Mouse (Mus musculus): Measurements from ENCODE around the gene Nisch. TPM values are rescaled to one million over a fixed set of nuclear protein-coding genes. Genes with fewer than 3 reads are reported as not detected.

The Nisch gene
- total RNA-seq, 2 experiments from 2014 or later = 257 to 319 TPM

DNA sequence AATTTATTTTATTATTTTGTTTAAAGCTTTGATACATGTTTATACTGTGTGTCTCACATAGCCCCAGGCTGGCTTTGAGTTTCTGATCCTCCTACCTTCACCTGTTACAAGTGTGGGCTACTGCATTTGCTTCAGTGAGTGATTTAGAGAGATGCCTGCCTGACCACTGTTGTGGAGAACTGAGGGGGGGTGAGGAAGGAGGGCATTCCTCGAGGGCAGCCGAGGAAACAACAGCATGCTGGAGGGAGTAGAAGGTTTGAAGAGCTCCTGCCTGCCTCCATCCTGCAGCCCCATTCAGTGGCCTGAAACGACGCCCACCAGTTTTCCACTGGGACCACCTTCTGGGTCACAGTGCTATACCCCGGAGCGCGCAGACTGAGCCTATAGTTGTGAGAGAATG is 51.3 kb downstream of the Nisch start:
- DNase-seq (ENCODE audit: low spot score in 2 of 2) = no peak

DNA sequence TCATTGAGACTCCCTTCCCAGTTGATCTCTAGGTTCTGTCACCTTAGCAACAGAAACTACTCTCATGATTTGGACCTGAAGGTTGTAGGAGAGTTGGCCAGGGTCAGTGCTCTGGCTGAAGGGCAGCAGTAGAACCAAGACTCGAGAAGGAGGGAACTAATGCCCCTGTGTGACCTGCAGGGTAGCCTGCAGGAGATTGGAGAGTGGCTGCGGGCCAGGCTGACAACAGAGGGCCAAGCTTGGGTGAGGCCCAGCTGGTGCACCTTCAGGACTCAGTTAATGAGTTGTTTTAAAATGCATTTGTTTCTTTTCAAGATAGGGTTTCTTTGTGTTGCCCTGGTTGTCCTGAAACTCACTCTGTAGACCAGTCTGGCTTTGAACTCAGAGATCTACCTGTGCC is 51.7 kb downstream of the Nisch start:
- no peak for DNase-seq (ENCODE audit: low spot score in 2 of 2)

DNA sequence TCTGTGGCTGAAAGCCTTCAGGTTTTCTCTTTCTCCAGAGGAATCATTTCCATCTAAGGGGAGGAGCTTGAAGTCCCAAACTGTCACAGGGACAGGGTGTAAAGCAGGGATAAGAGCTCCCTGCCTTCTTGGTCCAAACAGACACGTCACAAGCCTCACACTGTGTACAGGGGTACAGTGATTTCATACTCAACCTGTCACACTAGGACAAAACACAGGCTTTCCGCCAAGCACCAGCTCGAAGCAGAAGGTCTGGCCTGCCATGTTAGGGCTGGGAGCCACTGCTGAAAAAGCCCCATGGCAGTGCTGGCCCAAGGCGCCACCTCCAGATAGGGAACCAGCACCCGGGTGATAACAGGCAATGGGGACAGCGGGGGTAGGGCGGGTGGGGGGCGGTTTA is 52.7 kb downstream of the Nisch start:
- DNase-seq (ENCODE audit: low spot score in 2 of 2) = no peak

DNA sequence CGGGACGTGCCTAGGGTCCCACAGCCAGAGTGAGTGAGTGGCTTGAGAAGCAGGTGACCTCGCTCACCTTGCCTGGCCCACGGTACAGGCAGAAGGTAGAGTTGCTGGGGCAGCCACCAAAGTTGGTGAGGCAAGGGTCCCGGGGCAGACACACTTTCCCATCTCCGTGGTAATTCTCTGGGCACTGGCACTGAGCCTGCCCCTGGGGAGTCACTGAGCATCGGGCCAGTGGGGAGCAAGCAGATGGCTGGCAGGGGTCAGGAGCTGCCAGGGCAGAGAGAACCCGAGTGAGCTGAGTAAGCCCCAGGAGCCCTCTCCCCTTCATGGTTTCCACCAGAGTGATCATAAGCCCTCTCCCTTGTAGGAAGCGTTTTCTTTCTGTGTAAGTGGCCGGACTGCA is 55.1 kb downstream of the Nisch start:
- DNase-seq (ENCODE audit: low spot score in 2 of 2) = no peak

DNA sequence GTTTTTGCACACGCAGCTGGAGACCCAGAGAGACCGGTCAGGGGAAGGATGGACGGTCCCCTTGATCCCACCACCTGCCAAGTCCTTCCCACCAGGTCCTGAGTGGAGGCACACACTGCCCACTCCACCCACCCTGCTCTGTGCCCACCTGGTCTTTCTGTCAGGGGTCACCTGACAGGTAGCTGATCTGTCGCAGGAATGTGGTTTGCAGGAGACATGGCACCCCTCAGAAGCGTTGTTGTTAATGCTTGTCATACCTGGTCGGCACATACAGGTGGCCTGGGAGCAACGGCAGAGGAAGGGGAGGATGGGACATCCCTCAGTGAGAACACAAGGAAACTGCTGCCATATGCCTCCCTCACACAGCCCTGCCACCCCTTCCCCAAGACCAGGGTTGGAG is 55.6 kb downstream of the Nisch start:
- DNase-seq (ENCODE audit: low spot score in 2 of 2) = no peak

DNA sequence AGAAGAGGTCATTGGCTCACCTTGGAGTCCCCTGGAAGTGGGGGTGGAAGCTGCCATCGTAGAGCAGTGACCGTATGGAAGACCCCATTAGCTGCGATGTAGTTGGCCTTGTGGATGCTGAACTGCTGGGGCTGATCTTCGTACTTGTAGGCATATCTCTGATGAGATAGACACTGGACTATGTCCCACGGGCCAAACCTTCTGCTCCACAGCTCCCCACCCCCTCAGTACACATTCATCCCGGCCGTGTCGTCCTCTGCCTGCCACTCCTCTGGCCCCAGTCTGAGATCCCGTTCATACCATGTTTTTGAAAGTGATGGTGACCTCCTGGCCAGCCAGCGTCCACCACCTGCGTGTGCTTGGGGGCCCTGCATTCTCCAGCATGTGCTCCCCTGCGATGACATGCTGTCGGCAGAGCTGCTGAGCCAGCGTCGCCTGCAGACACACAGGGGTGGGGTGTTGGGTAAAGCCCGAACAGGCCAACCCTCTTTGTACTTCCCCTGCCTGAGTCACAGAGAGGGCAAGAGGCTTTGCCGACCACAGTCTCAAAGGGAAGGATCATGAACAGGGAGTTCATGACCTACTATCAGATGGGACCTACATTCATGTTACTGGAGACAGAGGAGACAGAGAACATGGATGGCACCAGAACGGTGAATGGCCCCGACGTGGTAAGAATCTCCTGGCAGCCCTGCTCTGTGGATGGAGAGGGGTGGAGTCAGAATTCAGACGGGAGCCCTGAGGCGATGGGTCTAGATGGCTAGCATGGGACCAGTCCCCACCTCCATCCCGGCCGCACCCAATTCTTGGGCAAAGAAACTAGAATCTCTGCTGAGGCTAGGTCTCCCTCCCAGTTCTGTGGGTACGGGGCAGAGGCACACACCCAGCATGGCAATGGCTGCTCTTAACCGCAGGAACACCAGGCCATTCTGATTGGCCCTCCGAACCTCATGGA is 56.3 kb downstream of the Nisch start:
- no peak for DNase-seq (ENCODE audit: low spot score in 2 of 2)

DNA sequence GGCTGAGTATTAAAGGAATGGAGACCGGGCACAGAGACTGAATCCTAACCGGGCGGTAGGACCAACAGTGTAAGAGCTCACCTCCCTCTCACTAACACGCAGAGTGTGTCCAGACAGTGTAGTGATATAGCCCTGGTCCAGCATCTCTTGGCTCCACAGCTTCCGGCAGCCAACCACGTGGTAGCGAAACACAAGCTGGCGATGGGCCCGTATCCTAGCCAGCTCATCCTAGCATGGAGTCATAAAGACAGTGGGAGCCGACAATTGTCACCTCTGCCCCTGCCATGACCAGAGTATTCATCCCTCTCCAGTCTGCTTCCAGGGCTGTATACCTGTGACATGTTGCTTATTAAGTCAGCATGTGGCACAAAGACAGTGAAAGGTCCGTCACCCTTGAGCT is 71.1 kb downstream of the Nisch start:
- no peak for DNase-seq (ENCODE audit: low spot score in 2 of 2)

DNA sequence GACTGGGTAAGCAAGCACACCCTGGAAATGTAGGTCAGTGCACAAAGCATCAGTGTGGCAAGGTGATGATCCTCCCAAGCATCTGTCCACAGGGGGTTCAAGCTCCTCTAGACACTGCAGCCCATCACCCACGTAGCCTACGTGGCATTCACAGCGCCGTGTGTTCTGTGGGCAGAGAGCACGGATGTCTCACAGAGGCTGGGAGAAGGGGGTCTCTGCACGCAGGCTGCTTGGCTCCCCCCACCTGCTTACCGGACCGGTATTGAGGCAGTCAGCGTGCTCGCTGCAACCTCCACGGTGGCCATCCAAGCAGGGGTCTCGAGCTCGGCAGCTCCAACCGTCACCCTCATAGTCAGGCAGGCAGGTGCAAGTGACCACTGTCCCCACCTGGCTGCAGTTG is 75.7 kb downstream of the Nisch start:
- no peak for DNase-seq (ENCODE audit: low spot score in 2 of 2)

DNA sequence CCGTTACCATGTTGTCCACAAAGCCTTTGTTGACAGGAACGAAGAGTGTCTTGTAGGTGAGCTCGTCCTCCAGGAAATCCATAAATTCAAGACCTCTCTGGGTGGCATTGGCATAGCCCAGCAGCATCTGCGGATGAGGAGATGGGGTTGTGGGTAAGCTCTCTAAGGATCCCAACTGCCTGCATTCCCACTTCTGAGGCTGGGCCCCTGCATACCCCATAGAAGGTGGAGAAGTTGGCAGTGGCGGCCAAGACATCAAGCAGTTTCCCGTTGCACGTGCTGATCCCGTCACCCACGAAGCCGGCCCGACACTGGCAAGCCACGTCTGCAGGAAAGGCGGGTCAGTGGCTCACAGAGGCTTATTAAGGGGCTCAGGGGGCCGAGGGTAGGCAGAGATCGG is 76.6 kb downstream of the Nisch start:
- no peak for DNase-seq (ENCODE audit: low spot score in 2 of 2)

DNA sequence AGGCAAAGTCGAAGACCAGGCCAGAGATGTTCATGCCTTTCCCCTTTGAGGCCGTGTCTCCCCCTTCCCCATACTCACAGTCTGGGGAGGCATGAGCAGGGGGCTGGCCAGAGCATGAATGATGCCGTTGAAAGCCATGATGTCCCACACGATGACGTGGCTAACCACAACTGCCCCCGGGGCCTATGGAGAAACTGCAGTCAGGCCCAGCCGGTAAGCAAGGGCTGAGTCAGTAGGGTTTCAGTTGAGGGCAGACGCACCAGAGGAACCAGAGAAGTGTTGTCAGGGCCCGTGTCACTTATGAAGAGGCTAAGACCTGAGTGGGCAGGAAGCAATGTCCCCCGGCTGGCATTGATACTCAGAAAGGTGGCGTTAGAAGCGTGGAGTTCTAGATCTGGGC is 77.1 kb downstream of the Nisch start:
- DNase-seq (ENCODE audit: low spot score in 2 of 2) = no peak

DNA sequence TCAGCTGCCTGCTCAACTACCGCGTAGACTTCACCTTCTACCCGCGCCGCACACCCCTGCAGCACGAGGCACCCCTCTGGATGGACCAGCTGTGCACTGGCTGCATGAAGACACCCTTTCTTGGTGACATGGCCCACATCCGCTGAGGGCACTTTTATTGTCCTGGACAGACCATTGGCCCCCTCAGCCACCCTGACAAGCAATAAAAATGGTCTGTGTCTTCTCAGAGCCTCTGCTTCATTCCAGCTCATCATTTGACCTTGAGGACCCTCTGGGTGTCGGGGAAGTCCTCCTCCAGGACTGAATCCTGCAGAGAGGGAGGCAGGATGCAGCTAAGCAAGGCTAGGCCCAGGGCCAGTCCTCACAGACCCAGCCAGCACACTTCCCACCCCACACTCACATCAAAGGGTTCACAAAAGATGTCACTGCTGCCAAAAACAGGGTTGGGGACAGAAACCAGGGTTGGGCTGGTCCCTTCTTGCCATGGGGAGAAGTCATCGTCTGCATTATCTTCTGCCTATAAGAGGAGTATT is 77.8 kb downstream of the Nisch start:
- DNase-seq (ENCODE audit: low spot score in 2 of 2) = no peak

DNA sequence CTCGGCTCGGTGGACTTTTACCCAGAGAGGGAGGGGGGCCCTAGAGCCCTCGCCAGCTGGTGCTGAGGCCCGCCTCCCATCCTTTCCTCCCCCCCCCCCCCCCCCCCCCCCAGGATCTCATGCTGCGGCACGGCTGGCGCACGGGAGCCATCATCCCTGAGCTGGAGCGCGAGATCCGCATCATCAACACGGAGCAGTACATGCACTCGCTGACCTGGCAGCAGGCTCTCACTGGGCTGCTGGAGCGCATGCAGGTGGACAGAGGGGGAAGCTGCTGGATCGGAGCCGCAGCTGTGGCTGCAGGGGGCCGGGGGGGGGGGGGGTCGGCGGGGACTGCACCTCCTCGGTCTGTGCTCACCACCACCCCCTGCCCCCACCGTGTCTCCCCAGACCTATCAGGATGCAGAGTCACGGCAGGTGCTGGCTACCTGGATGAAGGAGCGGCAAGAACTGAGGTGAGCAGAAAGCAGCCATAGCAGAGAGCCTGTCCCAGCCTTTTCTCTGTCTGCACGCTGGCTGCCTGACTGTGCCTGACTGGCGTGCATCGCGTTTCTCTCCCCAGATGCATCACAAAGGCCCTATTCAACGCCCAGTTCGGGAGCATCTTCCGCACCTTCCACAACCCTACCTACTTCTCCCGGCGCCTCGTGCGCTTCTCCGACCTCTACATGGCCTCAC is 78.4 kb downstream of the Nisch start:
- DNase-seq (ENCODE audit: low spot score in 2 of 2) = peak in 1 of 2 experiments; percentile 19

DNA sequence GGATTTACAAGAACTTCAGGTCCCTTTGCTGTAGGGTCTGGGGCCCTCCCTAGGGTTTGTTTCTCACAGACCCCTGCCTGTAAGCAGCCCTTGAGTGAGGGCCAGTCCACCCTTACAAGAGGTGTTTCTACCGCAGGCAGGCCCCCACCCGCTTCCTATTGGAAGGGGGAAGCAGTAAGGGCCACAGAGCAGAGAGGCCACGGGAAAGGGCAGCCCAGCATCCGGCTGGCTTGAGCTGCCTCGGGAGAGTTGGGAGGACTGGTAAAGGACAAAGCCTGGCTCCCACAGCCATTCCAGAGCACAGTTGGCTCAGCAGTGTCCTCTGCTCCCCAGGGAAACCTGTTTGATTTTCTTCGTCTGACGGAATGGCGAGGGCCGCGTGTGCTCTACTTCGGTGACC is 79.0 kb downstream of the Nisch start:
- DNase-seq (ENCODE audit: low spot score in 2 of 2) = peak in 1 of 2 experiments; percentile 29

DNA sequence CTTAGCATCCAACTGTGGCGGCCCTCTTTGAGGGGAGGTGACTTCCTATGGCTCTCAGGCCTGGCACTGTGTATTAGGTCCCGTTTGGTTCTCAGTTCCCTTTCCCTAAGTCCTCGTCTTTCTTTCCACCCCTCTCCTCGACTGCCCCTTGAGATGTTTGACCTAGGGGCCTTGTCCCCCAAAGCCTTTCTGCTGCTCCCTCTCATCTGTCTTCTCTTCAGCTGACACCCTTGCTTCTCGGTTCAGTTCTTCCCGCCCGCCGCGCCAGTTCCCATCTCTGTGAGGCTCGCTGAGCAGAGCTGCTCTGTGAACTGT is 79.5 kb downstream of the Nisch start:
- peak in 1 of 2 experiments; percentile 21 for DNase-seq (ENCODE audit: low spot score in 2 of 2)

DNA sequence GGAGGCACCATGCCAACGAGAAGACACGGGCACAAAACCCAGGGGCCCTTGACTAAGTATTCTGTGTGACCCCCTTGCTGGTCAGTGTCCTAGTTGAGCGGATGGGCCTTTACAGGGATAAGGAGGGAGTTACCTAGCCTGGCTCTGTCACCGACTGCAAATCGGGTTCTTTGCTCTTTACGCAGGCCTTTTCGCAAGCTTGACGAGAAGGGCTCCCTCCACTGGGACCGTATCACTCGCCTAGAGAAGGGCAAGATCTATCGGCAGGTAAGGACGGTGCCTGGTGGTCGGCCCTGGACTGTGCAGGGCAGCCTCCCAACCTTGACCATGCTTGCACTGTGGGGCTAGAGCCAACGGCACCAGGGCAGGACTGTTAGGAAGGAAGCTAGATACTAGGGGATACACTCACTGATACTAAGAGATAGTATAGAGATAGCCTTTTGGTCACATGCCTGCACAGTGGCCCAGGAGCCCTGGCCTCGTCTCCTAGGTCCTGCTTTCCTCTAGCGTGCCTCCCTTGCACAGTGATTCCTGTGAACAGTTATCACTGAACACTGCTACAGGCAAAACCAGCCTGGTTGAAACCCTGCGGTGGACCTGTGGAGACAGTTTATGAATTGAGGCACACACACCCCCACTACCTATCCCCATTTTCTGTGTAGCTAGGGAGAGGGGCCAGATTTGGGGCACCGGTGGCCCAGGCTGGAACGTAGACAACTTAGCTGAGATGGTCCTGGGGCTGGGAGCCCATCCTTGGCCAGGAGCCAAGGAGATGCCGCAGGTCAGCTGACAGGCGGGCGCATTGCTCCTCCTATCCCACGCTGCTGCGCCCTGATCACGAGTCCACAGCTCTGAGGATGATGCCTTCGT is 80.1 kb downstream of the Nisch start:
- peak in 1 of 2 experiments; percentile 21 for DNase-seq (ENCODE audit: low spot score in 2 of 2)

DNA sequence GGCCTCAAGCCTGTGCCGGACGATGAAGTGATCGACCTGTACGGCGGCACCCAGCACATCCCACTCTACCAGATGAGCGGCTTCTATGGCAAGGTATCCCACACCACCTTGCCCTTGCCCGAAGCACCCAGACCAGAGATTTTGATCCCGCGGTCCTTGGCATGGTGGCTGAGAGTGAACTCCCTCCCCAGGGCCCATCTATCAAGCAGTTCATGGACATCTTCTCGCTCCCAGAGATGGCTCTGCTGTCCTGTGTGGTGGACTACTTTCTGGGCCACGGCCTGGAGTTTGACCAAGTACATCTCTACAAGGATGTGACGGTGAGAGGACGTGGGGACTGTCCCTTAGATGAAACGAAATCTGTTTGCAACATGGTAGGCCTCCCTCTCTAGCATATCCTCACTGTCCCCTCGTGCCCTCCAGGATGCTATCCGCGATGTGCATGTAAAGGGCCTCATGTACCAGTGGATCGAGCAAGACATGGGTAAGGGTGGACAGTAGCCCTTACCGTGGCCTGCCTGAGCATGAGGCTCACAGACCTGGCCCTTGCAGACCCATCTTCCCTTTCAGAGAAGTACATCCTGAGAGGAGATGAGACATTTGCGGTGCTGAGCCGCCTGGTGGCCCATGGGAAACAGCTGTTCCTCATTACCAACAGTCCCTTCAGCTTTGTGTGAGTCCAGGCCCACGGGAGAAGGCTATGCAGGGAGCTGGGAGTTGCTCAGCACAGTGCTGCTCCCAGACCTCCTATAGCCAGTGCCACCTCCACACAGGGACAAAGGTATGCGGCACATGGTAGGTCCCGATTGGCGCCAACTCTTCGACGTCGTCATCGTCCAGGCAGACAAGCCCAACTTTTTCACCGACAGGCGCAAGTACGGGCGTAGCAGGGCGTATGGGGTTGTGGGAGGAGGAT is 81.0 kb downstream of the Nisch start:
- peak in 1 of 2 experiments; percentile 16 for DNase-seq (ENCODE audit: low spot score in 2 of 2)

DNA sequence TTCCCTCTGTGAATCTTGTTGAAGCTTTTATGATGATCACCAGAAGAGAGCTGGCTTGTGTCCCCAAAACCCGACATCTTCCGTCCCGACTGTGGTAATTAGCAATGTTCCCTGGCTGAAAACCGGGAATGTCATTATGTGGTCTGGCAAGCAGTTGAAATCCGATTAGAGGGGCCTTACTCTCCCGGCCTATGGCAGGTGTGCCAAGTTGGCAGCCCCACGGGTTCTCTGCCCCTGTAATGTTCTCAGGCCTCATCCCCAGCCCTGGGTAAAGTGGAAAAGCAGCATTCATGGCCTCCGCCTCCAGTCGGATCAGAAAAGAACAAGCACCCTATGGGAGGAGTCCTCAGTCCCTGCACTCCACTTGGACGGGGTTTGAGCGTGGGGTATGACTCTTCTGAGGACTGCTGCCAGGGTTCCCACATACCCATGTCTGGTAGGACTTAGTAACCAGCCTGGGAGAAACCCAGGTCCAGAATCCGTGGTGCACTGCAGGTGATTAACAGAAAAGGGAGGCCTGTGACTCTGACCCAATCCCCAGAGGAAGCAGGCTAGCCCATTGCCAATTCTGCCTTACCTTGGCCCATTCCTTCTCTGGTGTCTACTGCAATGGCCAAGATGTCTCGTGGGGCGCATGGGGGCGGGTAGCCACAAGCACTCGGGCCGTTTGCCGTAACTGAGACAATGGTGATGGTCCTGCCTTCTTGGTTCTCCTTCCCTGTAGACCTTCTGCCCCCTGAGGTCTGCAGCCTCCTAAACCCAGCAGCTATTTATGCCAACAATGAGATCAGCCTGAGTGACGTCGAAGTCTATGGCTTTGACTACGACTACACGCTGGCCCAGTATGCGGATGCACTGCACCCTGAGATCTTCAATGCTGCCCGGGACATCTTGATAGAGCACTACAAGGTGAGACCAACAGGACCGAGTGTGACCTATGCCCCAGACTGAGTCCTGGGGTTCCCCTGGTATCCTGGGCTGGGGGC is 82.4 kb downstream of the Nisch start:
- peak in 1 of 2 experiments; percentile 21 for DNase-seq (ENCODE audit: low spot score in 2 of 2)

DNA sequence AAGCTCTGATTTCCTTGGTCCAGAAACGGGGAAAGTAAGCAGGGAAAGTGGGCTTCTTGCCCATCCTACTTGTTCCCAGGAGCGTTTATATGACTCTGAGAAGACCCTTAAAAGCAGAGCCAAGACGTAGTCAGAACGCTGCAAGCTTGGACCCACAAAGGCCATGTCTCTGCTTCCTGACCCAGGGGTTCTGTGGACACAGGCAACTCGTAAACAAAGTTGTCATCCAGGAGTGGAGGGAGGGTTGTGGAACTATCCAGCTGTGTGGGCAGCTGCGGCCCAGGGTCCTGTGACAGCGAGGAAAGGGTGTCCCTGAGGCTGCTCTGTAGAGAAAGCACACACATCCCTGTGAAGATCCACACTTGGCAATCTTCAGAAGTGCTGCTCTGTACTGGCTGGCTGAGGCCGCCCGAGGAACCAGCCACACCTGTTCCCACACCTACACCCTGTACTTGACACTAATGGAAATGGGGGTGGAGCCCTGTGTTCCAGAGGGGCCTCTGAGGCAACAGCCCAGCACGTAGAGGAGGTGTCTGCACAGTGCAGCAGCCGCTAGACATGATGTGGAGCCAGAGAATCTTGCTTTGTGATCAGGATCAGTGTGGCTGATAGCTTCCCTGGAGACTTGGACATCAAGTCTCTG is 83.6 kb downstream of the Nisch start:
- peak in 1 of 2 experiments; percentile 18 for DNase-seq (ENCODE audit: low spot score in 2 of 2)
